Mouse (Mus musculus) spleen, adult 2 months (tissue): ENCODE results near the gene Tbx3. TPM values are rescaled to one million over a fixed set of nuclear protein-coding genes. Genes with fewer than 3 reads are reported as not detected.
A peak's percentile ranks its signal among the peaks of the same experiment; 100 is the strongest.

Source experiments
- DNase-seq, 2 experiments: peaks; one replicate each; pipeline versions ENCODE4 v3.0.0 to v3.0.0-alpha.2; 2012 to 2021; ENCODE audit warnings: low spot score in 2 of 2, low read depth in 1 of 2
- H3K27ac ChIP-seq: fragments of 200-500 bp; 2 replicates; pipeline ENCODE4 v1.5.1; 2012; ENCODE audit warnings: low read length, inconsistent platforms; ENCODE audit not compliant: insufficient read depth
- H3K27me3 ChIP-seq: fragments of 200-500 bp; 2 replicates; pipeline ENCODE4 v1.6.1; 2012; ENCODE audit warnings: mild to moderate bottlenecking, moderate library complexity, low read length, inconsistent platforms; ENCODE audit not compliant: control insufficient read depth, insufficient read depth
- H3K36me3 ChIP-seq: fragments of 200-500 bp; 2 replicates; pipeline ENCODE4 v1.6.1; 2012; ENCODE audit warnings: mild to moderate bottlenecking, low read length, inconsistent platforms; ENCODE audit not compliant: control insufficient read depth, insufficient read depth
- H3K4me1 ChIP-seq: fragments of 200-500 bp; 2 replicates; pipeline ENCODE4 v1.6.1; 2011; ENCODE audit warnings: inconsistent platforms; ENCODE audit not compliant: control insufficient read depth, insufficient read depth, insufficient read length
- H3K4me3 ChIP-seq: fragments of 200-500 bp; 2 replicates; pipeline ENCODE4 v1.5.1; 2011; ENCODE audit warnings: mild to moderate bottlenecking, inconsistent platforms; ENCODE audit not compliant: insufficient read depth, insufficient read length; ENCODE audit errors: extremely low read depth
- CTCF ChIP-seq: fragments of 200-500 bp; IDR thresholded peaks from 2 replicates; pipeline ENCODE4 v1.5.1; 2011; ENCODE audit warnings: mild to moderate bottlenecking, inconsistent platforms; ENCODE audit not compliant: insufficient read depth, insufficient read length, insufficient replicate concordance; ENCODE audit errors: extremely low read depth
- POLR2A ChIP-seq: fragments of 200-500 bp; IDR thresholded peaks from 2 replicates; pipeline ENCODE4 v1.6.1; 2011; ENCODE audit warnings: low read depth, low read length, inconsistent platforms
- WGBS: fragments of 180-500 bp; shearing (Covaris S2); methylation state at CpG from one replicate; pipeline ENCODE4 v1.1.7; 2018; 5-methylcytosine and 5-hydroxymethylcytosine counted together
- polyA plus RNA-seq: library from polyadenylated mRNA; depleted of rRNA; stranded (reverse); fragments of >200 nt; gene quantifications from 2 replicates; pipeline ENCODE4 v1.2.3, GENCODE M21; 2012

The Tbx3 gene
- polyA plus RNA-seq, 1 experiment, result 0.88 TPM

GRCm38 (mm10) chr5:119688306-119688705 is 17.8 kb downstream of the Tbx3 start:
- 34% methylated on average over 3 of the region's 3 CpGs for WGBS
- no peaks in the 10 kb centered on the region for H3K4me1 ChIP-seq
- H3K4me3 ChIP-seq, result no peak overlapping the region
- peaks cover 7% of the 10 kb centered on the region for H3K27me3 ChIP-seq
- H3K27ac ChIP-seq, result no peak overlapping the region
- no peak for TF ChIP-seq CTCF
- no peak for TF ChIP-seq POLR2A
- H3K36me3 ChIP-seq, result no peaks in the 10 kb centered on the region
- no peak for DNase-seq

GRCm38 (mm10) chr5:119688914-119689420 is 18.5 kb downstream of the Tbx3 start:
- 39% methylated on average over 8 of the region's 8 CpGs for WGBS

GRCm38 (mm10) chr5:119689501-119689900 is 19.0 kb downstream of the Tbx3 start:
- Histone ChIP-seq H3K4me1 (no peaks in the 10 kb centered on the region), H3K27me3 (peaks cover 7% of the 10 kb centered on the region), H3K27ac (no peak overlapping the region), H3K36me3 (no peaks in the 10 kb centered on the region), H3K4me3 (no peak overlapping the region)
- DNase-seq, result no peak
- no peak for TF ChIP-seq CTCF
- TF ChIP-seq POLR2A, result no peak
- 30% methylated on average over 3 of the region's 3 CpGs for WGBS

More at GRCm38 (mm10) chr5:119688914-119689420, 18.5 kb downstream of the Tbx3 start:
- Histone ChIP-seq H3K36me3 (no peaks in the 10 kb centered on the region), H3K27me3 (peaks cover 7% of the 10 kb centered on the region), H3K4me1 (no peaks in the 10 kb centered on the region), H3K4me3 (no peak overlapping the region), H3K27ac (no peak overlapping the region)
- TF ChIP-seq POLR2A, result no peak
- TF ChIP-seq CTCF, result no peak
- DNase-seq, result no peak

- TF ChIP-seq POLR2A, result no peak
- peak; percentile 78; the same call in 1 of the 2 replicates for TF ChIP-seq CTCF
- WGBS, result 2% methylated on average over 13 of the region's 13 CpGs
- H3K27me3 ChIP-seq, result peaks cover 3% of the 10 kb centered on the region
- no peak overlapping the region for H3K4me3 ChIP-seq
- no peaks in the 10 kb centered on the region for H3K4me1 ChIP-seq
- no peak overlapping the region for H3K27ac ChIP-seq
- peak in 1 of 2 experiments; percentile 30 for DNase-seq
- no peaks in the 10 kb centered on the region for H3K36me3 ChIP-seq
These were observed 20.6 kb downstream of the Tbx3 start for GRCm38 (mm10) chr5:119691075-119691474.

- no peaks in the 10 kb centered on the region for H3K4me1 ChIP-seq
- DNase-seq, result no peak
- no peak overlapping the region for H3K4me3 ChIP-seq
- no peaks in the 10 kb centered on the region for H3K36me3 ChIP-seq
- WGBS, result 33% methylated on average over 6 of the region's 6 CpGs
- no peak overlapping the region for H3K27ac ChIP-seq
- peaks cover 3% of the 10 kb centered on the region for H3K27me3 ChIP-seq
- TF ChIP-seq CTCF, result no peak
- TF ChIP-seq POLR2A, result no peak
These were observed 22.0 kb downstream of the Tbx3 start for GRCm38 (mm10) chr5:119692425-119692824.

GRCm38 (mm10) chr5:119694914-119695313 is 24.4 kb downstream of the Tbx3 start:
- DNase-seq, result no peak
- no peak overlapping the region for H3K27ac ChIP-seq
- TF ChIP-seq POLR2A (no peak), CTCF (no peak)
- no peak overlapping the region for H3K4me3 ChIP-seq
- 55% methylated on average over 8 of the region's 8 CpGs for WGBS
- no peaks in the 10 kb centered on the region for H3K4me1 ChIP-seq
- H3K27me3 ChIP-seq, result no peaks in the 10 kb centered on the region
- H3K36me3 ChIP-seq, result no peaks in the 10 kb centered on the region

- Histone ChIP-seq H3K27me3 (peaks cover 5% of the 10 kb centered on the region; the same call in 1 of the 2 replicates), H3K4me3 (no peak overlapping the region), H3K27ac (no peak overlapping the region), H3K36me3 (no peaks in the 10 kb centered on the region), H3K4me1 (no peaks in the 10 kb centered on the region)
- no peak for DNase-seq
- no peak for TF ChIP-seq CTCF
- 65% methylated on average over 1 of the region's 1 CpGs for WGBS
These were observed 32.6 kb downstream of the Tbx3 start for GRCm38 (mm10) chr5:119703031-119703430.
